Mouse (Mus musculus) natural killer cell, adult 2 months (primary cell): ENCODE results near the gene Gm37240.
A peak's percentile ranks its signal among the peaks of the same experiment; 100 is the strongest.
"Not testable (repeated sequence)": the region's sequence is repeated elsewhere in the genome, so short reads cannot be mapped to it uniquely, and the experiment has no call there.

Experiments used
- DNase-seq, 2 experiments: peaks; one replicate each; pipeline ENCODE4 v3.0.0; 2022; ENCODE audit warnings: low spot score in 2 of 2

The Gm37240 gene

GRCm38 (mm10) chr3:85573216-85573863 is 314.0 kb downstream of the Gm37240 start:
- no peak for DNase-seq

GRCm38 (mm10) chr3:85572502-85572901 is 314.8 kb downstream of the Gm37240 start:
- DNase-seq = not testable (repeated sequence)

- peak; percentile 10 to 16 for DNase-seq
Measured at GRCm38 (mm10) chr3:85571276-85571675, 316.0 kb downstream of the Gm37240 start.

- DNase-seq = no peak
Measured at GRCm38 (mm10) chr3:85564603-85565002, 322.7 kb downstream of the Gm37240 start.

- DNase-seq = no peak
Measured at GRCm38 (mm10) chr3:85553731-85554277, 333.5 kb downstream of the Gm37240 start.

GRCm38 (mm10) chr3:85551352-85551751 is 336.0 kb downstream of the Gm37240 start:
- DNase-seq = no peak

- no peak for DNase-seq
Measured at GRCm38 (mm10) chr3:85550312-85550711, 337.0 kb downstream of the Gm37240 start.

- no peak for DNase-seq
Measured at GRCm38 (mm10) chr3:85543652-85544051, 343.7 kb downstream of the Gm37240 start.

GRCm38 (mm10) chr3:85542765-85543164 is 344.6 kb downstream of the Gm37240 start:
- DNase-seq = no peak

GRCm38 (mm10) chr3:85535621-85536520 is 351.4 kb downstream of the Gm37240 start:
- DNase-seq = no peak

- no peak for DNase-seq
Measured at GRCm38 (mm10) chr3:85535042-85535441, 352.3 kb downstream of the Gm37240 start.

- no peak for DNase-seq
Measured at GRCm38 (mm10) chr3:85532376-85532775, 354.9 kb downstream of the Gm37240 start.

- DNase-seq = no peak
Measured at GRCm38 (mm10) chr3:85530601-85531161, 356.6 kb downstream of the Gm37240 start.

GRCm38 (mm10) chr3:85521311-85521907 is 365.9 kb downstream of the Gm37240 start:
- no peak for DNase-seq

GRCm38 (mm10) chr3:85518668-85519067 is 368.6 kb downstream of the Gm37240 start:
- DNase-seq = no peak

GRCm38 (mm10) chr3:85518072-85518471 is 369.2 kb downstream of the Gm37240 start:
- no peak for DNase-seq

GRCm38 (mm10) chr3:85516739-85517396 is 370.4 kb downstream of the Gm37240 start:
- no peak for DNase-seq

GRCm38 (mm10) chr3:85514700-85515099 is 372.6 kb downstream of the Gm37240 start:
- DNase-seq = no peak

GRCm38 (mm10) chr3:85508717-85509279 is 378.5 kb downstream of the Gm37240 start:
- DNase-seq = no peak

GRCm38 (mm10) chr3:85500096-85500495 is 387.2 kb downstream of the Gm37240 start:
- DNase-seq = no peak

GRCm38 (mm10) chr3:85496146-85496545 is 391.2 kb downstream of the Gm37240 start:
- no peak for DNase-seq
